Mouse (Mus musculus): ENCODE results near the gene Hist1h3a.

GRCm38 (mm10) chr13:23739069-23739921 is 22.9 kb downstream of the Hist1h3a start:
- TF ChIP-seq CTCF (IDR thresholded peaks at IDR 0.05; ENCODE audit: control insufficient read depth, insufficient read depth, insufficient replicate concordance, low read depth, low read length) (no peak), POLR2A (IDR thresholded peaks at IDR 0.05; ENCODE audit: control insufficient read depth, low read depth, low read length) (peak; percentile 75)
